Mouse (Mus musculus) lung, adult 2 months (tissue): ENCODE measurements around the gene Pakap.

Experiments
- CTCF ChIP-seq: fragments of 200-500 bp; IDR thresholded peaks from 2 replicates; pipeline ENCODE4 v1.5.1; 2011; ENCODE audit warnings: mild to moderate bottlenecking, low read length, control low read depth; ENCODE audit not compliant: insufficient read depth
- POLR2A ChIP-seq: fragments of 200-500 bp; IDR thresholded peaks from 2 replicates; pipeline ENCODE4 v1.6.1; 2011; ENCODE audit warnings: low read depth, mild to moderate bottlenecking, control low read depth, low read length, borderline replicate concordance; ENCODE audit errors: extremely low read depth

GRCm38 (mm10) chr4:57915216-57915965, 347.4 kb downstream of the Pakap start:
- TF ChIP-seq POLR2A (peak; percentile 26; the same call in 1 of the 2 replicates), CTCF (no peak)
